In genomic region chr14:11855499-11855898, GRCm38 (mm10) we compare ENCODE assay signal across 24 mouse cellular contexts.
A peak's percentile ranks its signal among the peaks of the same experiment; 100 is the strongest.
DNase-seq lines count a peak whose midpoint lies in the region; ATAC-seq lines count a peak whose summit lies in the region.
"Had no signal": no experiment of that assay in that cellular context is flagged by ENCODE, and none has a peak within 500 bp of the region (broad histone marks: within the 10 kb centered on the region; RNA-seq: fewer than 3 reads in every experiment).

No protein-coding gene starts in this region.

- no peak overlapping the region for H3K4me2 ChIP-seq in kidney, embryonic 15.5 days
- H3K4me2 ChIP-seq: forebrain, embryonic 13.5 days; heart, embryonic 13.5 days; hindbrain, embryonic 14.5 days had no signal

- peak; percentile 49 for DNase-seq in gastrocnemius, postnatal 25 days
- no peak for DNase-seq in gastrocnemius, adult 18-20 months (ENCODE audit: low spot score)
- no peak for DNase-seq in kidney, postnatal 4 days
- DNase-seq in skeletal muscle tissue, adult 2 months (ENCODE audit: low read depth, low spot score): peak; percentile 37
- no peak for DNase-seq in retina, postnatal 1 day
- DNase-seq: adrenal gland, adult 2 months; adrenal gland, postnatal 14 days; cerebellum, adult 11 months; cerebellum, adult 2 months; cerebellum, adult 9-11 months; cerebellum, postnatal 25 days; gastrocnemius, postnatal 36 days; heart, adult 18-20 months; heart, postnatal 14 days; heart, postnatal 4 days had no signal

- no peaks in the 10 kb centered on the region for H3K9me3 ChIP-seq in kidney, embryonic 15.5 days (replicated peaks)
- H3K9me3 ChIP-seq: forebrain, embryonic 10.5 days; forebrain, embryonic 13.5 days; heart, embryonic 13.5 days had no signal

- no peak overlapping the region for H3K4me3 ChIP-seq in kidney, embryonic 15.5 days (replicated peaks)
- H3K4me3 ChIP-seq: forebrain, embryonic 10.5 days; forebrain, embryonic 13.5 days; heart, embryonic 13.5 days had no signal

- peaks cover 24% of the 10 kb centered on the region for H3K4me1 ChIP-seq in kidney, embryonic 15.5 days

- no peaks in the 10 kb centered on the region for H3K27me3 ChIP-seq in kidney, embryonic 15.5 days
- H3K27me3 ChIP-seq: forebrain, embryonic 13.5 days; heart, embryonic 13.5 days had no signal

- no peak overlapping the region for H3K9ac ChIP-seq in kidney, embryonic 15.5 days
- H3K9ac ChIP-seq: forebrain, embryonic 13.5 days; heart, embryonic 13.5 days; hindbrain, embryonic 14.5 days had no signal

- H3K36me3 ChIP-seq in kidney, embryonic 15.5 days: no peaks in the 10 kb centered on the region
- H3K36me3 ChIP-seq: forebrain, embryonic 10.5 days; heart, embryonic 13.5 days had no signal

- no peak overlapping the region for H3K27ac ChIP-seq in kidney, embryonic 15.5 days
- H3K27ac ChIP-seq: forebrain, embryonic 10.5 days; forebrain, embryonic 13.5 days; heart, embryonic 13.5 days; hindbrain, embryonic 14.5 days; hindbrain, postnatal 0 days had no signal

- peak; percentile 63; the same call in 1 of the 2 replicates for ATAC-seq in kidney, embryonic 15.5 days (replicated peaks; ENCODE audit: low FRiP score)
- ATAC-seq: CD4-positive, CD25-positive, alpha-beta regulatory T cell, adult 4 months; forebrain, embryonic 13.5 days; forebrain, embryonic 16.5 days; hindbrain, postnatal 0 days; inflammation-experienced regulatory T-cells, adult 6 months had no signal

Comparison
In these comparisons a context has a peak if more than half of its experiments do, and no peak if none do; other contexts are left out.
1. DNase-seq: peak in gastrocnemius, postnatal 25 days (single experiment) and skeletal muscle tissue, adult 2 months (single experiment); none in gastrocnemius, adult 18-20 months (single experiment), kidney, postnatal 4 days (0 of 2) and retina, postnatal 1 day (single experiment).